Mouse (Mus musculus) lung, postnatal 10 days (tissue): Measurements from ENCODE around the gene Prr5.

Experiments used
- DNase-seq: peaks from one replicate; pipeline ENCODE4 v3.0.0; 2021

Gene Prr5

GRCm38 (mm10) chr15:84681455-84682193 lies 12.2 kb downstream of the Prr5 start:
- DNase-seq: peak; percentile 83

DNA sequence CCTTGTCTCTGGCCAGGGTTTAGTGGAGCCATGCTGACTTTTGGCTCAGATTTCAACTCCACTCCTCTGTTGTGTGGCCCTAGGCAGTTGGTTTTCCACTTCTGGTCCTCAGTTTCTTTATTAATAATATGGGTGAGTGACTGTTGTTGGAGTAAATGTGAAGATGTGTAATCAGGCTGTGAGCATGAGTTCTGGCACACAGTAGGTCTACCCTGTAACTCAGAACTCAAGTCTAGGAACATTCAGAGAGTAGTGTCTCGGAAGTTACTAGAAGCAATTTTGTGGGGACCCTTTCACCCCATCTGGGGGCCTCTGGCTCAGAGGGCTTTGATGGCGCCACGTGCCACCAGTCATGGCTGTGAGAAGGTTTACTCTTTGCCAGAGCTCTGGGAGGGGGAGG lies 12.8 kb downstream of the Prr5 start:
- no peak for DNase-seq

DNA sequence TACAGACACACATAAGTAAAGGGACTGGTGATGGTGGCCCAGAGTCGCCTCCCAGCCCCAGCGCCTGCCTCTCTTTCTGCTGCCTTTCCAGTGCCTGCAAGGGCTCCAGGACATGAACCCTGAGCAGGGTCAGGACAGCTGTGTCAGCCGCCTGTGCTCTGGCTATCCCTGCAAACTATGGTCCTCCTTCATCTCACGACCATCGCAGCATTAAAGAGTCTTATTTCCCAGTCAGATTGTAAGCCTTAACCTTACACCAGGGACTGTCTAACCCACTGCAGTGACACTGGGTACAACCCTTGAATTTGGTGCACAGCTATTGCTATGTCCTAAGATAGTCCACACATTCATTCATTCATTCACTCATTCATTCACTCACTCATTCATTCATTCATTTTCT lies 13.4 kb downstream of the Prr5 start:
- DNase-seq: no peak

- DNase-seq: no peak
Observed at GRCm38 (mm10) chr15:84684520-84684919, 15.1 kb downstream of the Prr5 start.

GRCm38 (mm10) chr15:84685417-84685816 lies 16.0 kb downstream of the Prr5 start:
- no peak for DNase-seq

- DNase-seq: peak; percentile 53
Observed at GRCm38 (mm10) chr15:84687904-84688303, 18.5 kb downstream of the Prr5 start.

GRCm38 (mm10) chr15:84689356-84689755 lies 19.9 kb downstream of the Prr5 start:
- DNase-seq: no peak

- DNase-seq: no peak
Observed at GRCm38 (mm10) chr15:84691513-84691912, 22.1 kb downstream of the Prr5 start.

DNA sequence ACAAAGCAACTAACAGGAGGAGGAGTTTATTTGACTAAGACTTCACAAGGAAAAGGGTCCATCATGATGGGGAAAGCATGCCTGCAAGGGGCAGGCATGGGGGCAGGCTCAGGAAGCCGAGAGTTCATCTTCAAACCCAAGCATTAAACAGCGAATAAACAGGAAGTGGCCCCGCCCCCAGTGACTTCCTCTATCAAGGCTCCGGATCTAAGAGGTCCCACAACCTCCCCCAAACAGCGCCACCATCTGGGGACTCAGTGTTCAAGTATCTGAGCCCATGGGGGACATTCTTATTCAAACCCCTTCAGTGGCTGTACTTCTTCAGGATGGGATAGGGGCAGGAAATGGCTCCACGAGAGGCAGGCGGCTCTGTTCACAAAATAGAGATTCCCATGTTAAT lies 23.2 kb downstream of the Prr5 start:
- peak; percentile 49 for DNase-seq

GRCm38 (mm10) chr15:84696021-84696420 lies 26.6 kb downstream of the Prr5 start:
- DNase-seq: no peak

DNA sequence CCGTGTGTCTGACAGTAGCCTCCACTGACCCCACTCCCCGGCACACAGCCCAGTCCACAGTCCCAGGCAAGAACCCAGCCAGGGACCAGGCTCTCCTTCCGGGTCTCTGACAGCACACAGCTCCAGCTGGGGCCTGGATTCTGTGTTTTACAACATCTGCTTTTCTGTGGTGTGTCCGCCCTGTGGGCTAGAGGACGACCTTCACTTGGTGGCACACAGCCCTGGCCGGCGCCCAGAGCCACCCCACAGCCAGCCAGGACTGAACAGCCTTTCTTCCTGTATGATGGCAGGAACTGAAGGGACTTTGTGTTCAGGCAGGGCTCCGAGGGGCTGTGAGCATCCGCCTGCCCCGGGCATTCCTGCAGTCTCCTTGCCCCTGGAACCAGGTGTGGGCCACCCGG lies 28.2 kb downstream of the Prr5 start:
- peak; percentile 78 for DNase-seq

GRCm38 (mm10) chr15:84698189-84698588 lies 28.8 kb downstream of the Prr5 start:
- no peak for DNase-seq

DNA sequence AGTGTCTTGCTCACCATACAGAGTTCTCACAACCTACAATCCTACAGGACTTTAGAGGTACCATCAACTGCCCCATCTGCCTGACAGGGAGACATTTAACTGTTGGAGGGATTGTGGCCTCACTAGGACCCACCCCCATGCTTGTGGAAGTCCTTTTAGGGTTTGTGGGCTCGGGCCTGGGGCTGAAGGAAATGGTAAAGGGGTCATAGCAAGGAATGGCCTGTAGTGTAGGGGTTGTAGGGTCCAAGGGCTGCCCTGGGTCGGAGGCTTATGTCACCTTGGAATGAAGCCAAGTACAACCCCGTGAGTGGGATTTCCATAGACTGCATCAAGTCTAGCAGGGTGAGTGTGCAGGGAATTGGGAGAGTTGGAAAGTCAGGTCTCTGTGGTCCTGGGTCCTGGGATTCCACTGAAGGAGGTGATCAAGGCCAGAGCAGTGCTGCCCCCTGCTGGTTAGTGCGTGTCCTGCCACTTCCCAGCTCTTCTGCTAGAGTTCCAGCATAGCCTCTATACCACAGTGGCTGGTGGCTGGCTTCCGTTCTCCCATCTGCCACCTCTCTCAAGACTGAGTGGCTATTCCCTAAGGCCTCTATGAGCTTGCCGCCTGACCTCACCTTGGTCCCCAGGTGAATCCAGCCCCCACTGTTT lies 30.9 kb downstream of the Prr5 start:
- peak; percentile 78 for DNase-seq

- peak; percentile 81 for DNase-seq
Observed at GRCm38 (mm10) chr15:84701947-84702346, 32.5 kb downstream of the Prr5 start.

- peak; percentile 71 for DNase-seq
Observed at GRCm38 (mm10) chr15:84702391-84703345, 33.2 kb downstream of the Prr5 start.

GRCm38 (mm10) chr15:84703992-84704391 lies 34.6 kb downstream of the Prr5 start:
- DNase-seq: no peak

DNA sequence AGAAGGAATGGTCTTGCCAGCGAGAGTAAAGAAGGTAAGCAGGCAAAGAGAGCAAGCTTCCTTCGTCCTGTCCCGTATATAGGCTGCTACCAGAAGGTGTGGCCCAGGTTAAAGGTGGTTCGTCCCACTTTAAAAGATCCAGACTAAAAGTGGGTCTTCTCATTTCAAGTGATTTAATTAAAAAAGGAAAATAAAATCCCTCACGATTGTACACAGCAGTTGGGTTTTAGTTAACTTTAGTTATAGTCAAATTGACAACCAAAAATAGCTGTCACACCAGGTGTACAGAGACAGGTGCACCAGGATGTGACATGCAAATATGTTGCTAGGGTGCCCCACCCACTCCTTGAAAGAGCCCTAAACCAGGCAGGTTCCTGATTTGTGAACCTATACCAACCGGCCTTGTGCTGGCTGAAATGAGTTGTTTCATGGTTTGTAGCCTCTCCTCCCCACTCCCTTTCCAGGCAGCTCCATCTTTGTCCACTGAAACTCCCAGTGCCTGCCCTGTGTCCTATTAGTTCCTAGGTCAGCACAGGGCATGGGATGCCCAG lies 36.0 kb downstream of the Prr5 start:
- DNase-seq: no peak

- no peak for DNase-seq
Observed at GRCm38 (mm10) chr15:84706983-84707619, 37.7 kb downstream of the Prr5 start.

GRCm38 (mm10) chr15:84712566-84713405 lies 43.4 kb downstream of the Prr5 start:
- DNase-seq: peak; percentile 30

- DNase-seq: peak; percentile 95
Observed at GRCm38 (mm10) chr15:84714730-84715129, 45.3 kb downstream of the Prr5 start.

- no peak for DNase-seq
Observed at GRCm38 (mm10) chr15:84715132-84715531, 45.7 kb downstream of the Prr5 start.
